Mouse (Mus musculus) frontal cortex, adult 2 months (tissue): ENCODE measurements around the gene Ap4m1. TPM values are rescaled to one million over a fixed set of nuclear protein-coding genes. Genes with fewer than 3 reads are reported as not detected.

Source experiments
- DNase-seq, 2 experiments: peaks; one replicate each; pipeline ENCODE4 v3.0.0; 2022; ENCODE audit warnings: low spot score in 1 of 2; ENCODE audit errors: extremely low spot score in 1 of 2
- polyA plus RNA-seq: library from polyadenylated mRNA; depleted of rRNA; stranded (reverse); fragments of >200 nt; gene quantifications from 2 replicates; pipeline ENCODE4 v1.2.3, GENCODE M21; 2012; rRNA removed

The Ap4m1 gene
- polyA plus RNA-seq = 26.1 and 29.6 TPM in 2 replicates

GRCm38 (mm10) chr5:138171695-138172491 lies at the start of gene Ap4m1, which contains the start of gene Mcm7:
TSS of gene Ap4m1 (plus strand) at chr5:138172002.
TSS of gene Mcm7 (minus strand) at chr5:138172422.
- DNase-seq = peak; percentile 97 to 99

GRCm38 (mm10) chr5:138132425-138133064 lies 39.3 kb upstream of the Ap4m1 start:
- DNase-seq = no peak

- no peak for DNase-seq
Measured at GRCm38 (mm10) chr5:138137257-138137656, 34.5 kb upstream of the Ap4m1 start.

- DNase-seq = peak in 1 of 2 experiments; percentile 64
Measured at GRCm38 (mm10) chr5:138137935-138138549, 33.8 kb upstream of the Ap4m1 start.

GRCm38 (mm10) chr5:138138585-138138984 lies 33.2 kb upstream of the Ap4m1 start:
- no peak for DNase-seq

GRCm38 (mm10) chr5:138154390-138154789 lies 17.4 kb upstream of the Ap4m1 start:
- DNase-seq = no peak

GRCm38 (mm10) chr5:138155443-138155976 lies 16.3 kb upstream of the Ap4m1 start, which contains the start of gene Zfp113:
TSS of gene Zfp113 (minus strand) at chr5:138155744.
- peak; percentile 93 to 97 for DNase-seq

- DNase-seq = no peak
Measured at GRCm38 (mm10) chr5:138160224-138160762, 11.5 kb upstream of the Ap4m1 start.

GRCm38 (mm10) chr5:138160842-138161665 lies 10.7 kb upstream of the Ap4m1 start, which contains the start of gene Cops6:
TSS of gene Cops6 (plus strand) at chr5:138161071.
- peak; percentile 88 to 97 for DNase-seq

GRCm38 (mm10) chr5:138163046-138163445 lies 8.8 kb upstream of the Ap4m1 start:
- no peak for DNase-seq

- DNase-seq = no peak
Measured at GRCm38 (mm10) chr5:138163610-138164009, 8.2 kb upstream of the Ap4m1 start.

GRCm38 (mm10) chr5:138165594-138165993 lies 6.2 kb upstream of the Ap4m1 start:
- no peak for DNase-seq

GRCm38 (mm10) chr5:138170936-138171561 lies 753 bp upstream of the Ap4m1 start:
- peak; percentile 86 to 97 for DNase-seq

GRCm38 (mm10) chr5:138173217-138173616 lies 1.4 kb downstream of the Ap4m1 start:
- no peak for DNase-seq

- peak; percentile 58 to 90 for DNase-seq
Measured at GRCm38 (mm10) chr5:138186950-138187638, 15.3 kb downstream of the Ap4m1 start, which contains the start of the genes Taf6 and Cnpy4. TSS of gene Taf6 (minus strand) at chr5:138187451. TSS of gene Cnpy4 (plus strand) at chr5:138187485.

GRCm38 (mm10) chr5:138187661-138188306 lies 16.0 kb downstream of the Ap4m1 start:
- DNase-seq = peak; percentile 83 to 89

- peak; percentile 60 to 92 for DNase-seq
Measured at GRCm38 (mm10) chr5:138193771-138194727, 22.2 kb downstream of the Ap4m1 start, which contains the start of gene Mblac1. TSS of gene Mblac1 (plus strand) at chr5:138194314.
